Mouse (Mus musculus): ENCODE measurements around the gene Ifi27l2a. TPM values are rescaled to one million over a fixed set of nuclear protein-coding genes. Genes with fewer than 3 reads are reported as not detected.
A peak's percentile ranks its signal among the peaks of the same experiment; 100 is the strongest.

The Ifi27l2a gene
- polyA plus RNA-seq, 1 experiment from 2014 or later = 1.5 TPM

GRCm38 (mm10) chr12:103434861-103435260, 8.6 kb downstream of the Ifi27l2a start:
- H3K4me3 ChIP-seq (ENCODE audit: low read depth, low read length) = no peak overlapping the region

GRCm38 (mm10) chr12:103433986-103434731, 9.3 kb downstream of the Ifi27l2a start, which contains the start of gene Ifi27:
TSS of gene Ifi27 (plus strand) at chr12:103434211.
- Histone ChIP-seq H3K4me3 (ENCODE audit: low read depth, low read length) (no peak within 1 kb of the TSS), H3K4me2 (0 out of 2 replicates have a peak within 1 kb of the TSS, but pooled peaks have one; percentile 4), H3K9me3 (ENCODE audit: control insufficient read depth, low read length) (no peaks in the 10 kb centered on the region), H3K36me3 (ENCODE audit: control insufficient read depth, insufficient read depth, low read length) (no peaks in the 10 kb centered on the region), H3K27ac (ENCODE audit: low read depth, low read length) (no peak within 1 kb of the TSS), H3K27me3 (replicated peaks; ENCODE audit: control insufficient read depth, insufficient read depth, low read length) (no peaks in the 10 kb centered on the region), H3K4me1 (replicated peaks; ENCODE audit: control insufficient read depth, insufficient read depth, low read length) (no peaks in the 10 kb centered on the region), H3K9ac (ENCODE audit: low read depth, low read length) (no peak within 1 kb of the TSS)
- DNase-seq (ENCODE audit: low spot score) = no peak
- 57% methylated on average over 8 of the region's 8 CpGs for WGBS
- ATAC-seq (replicated peaks; ENCODE audit: low FRiP score) = no peak

More at GRCm38 (mm10) chr12:103434861-103435260, 8.6 kb downstream of the Ifi27l2a start:
- Histone ChIP-seq H3K9ac (ENCODE audit: low read depth, low read length) (no peak overlapping the region), H3K27ac (ENCODE audit: low read depth, low read length) (no peak overlapping the region), H3K4me2 (no peak overlapping the region), H3K9me3 (ENCODE audit: control insufficient read depth, low read length) (no peaks in the 10 kb centered on the region), H3K27me3 (replicated peaks; ENCODE audit: control insufficient read depth, insufficient read depth, low read length) (no peaks in the 10 kb centered on the region), H3K36me3 (ENCODE audit: control insufficient read depth, insufficient read depth, low read length) (no peaks in the 10 kb centered on the region), H3K4me1 (replicated peaks; ENCODE audit: control insufficient read depth, insufficient read depth, low read length) (no peaks in the 10 kb centered on the region)
- no peak for DNase-seq (ENCODE audit: low spot score)
- no peak for ATAC-seq (replicated peaks; ENCODE audit: low FRiP score)

- no peaks in the 10 kb centered on the region for H3K9me3 ChIP-seq (ENCODE audit: control insufficient read depth, low read length)
- H3K4me3 ChIP-seq (ENCODE audit: low read depth, low read length) = no peak overlapping the region
- H3K9ac ChIP-seq (ENCODE audit: low read depth, low read length) = no peak overlapping the region
- WGBS = 90% methylated on average over 2 of the region's 2 CpGs
- H3K36me3 ChIP-seq (ENCODE audit: control insufficient read depth, insufficient read depth, low read length) = no peaks in the 10 kb centered on the region
- no peak overlapping the region for H3K4me2 ChIP-seq
- H3K4me1 ChIP-seq (replicated peaks; ENCODE audit: control insufficient read depth, insufficient read depth, low read length) = no peaks in the 10 kb centered on the region
- H3K27me3 ChIP-seq (replicated peaks; ENCODE audit: control insufficient read depth, insufficient read depth, low read length) = no peaks in the 10 kb centered on the region
- no peak overlapping the region for H3K27ac ChIP-seq (ENCODE audit: low read depth, low read length)
- ATAC-seq (replicated peaks; ENCODE audit: low FRiP score) (no peak), DNase-seq (ENCODE audit: low spot score) (no peak)
Observed at GRCm38 (mm10) chr12:103433430-103433829, 10.1 kb downstream of the Ifi27l2a start.

- peaks cover 21% of the 10 kb centered on the region for H3K4me1 ChIP-seq (replicated peaks; ENCODE audit: control insufficient read depth, insufficient read depth, low read length)
- no peak overlapping the region for H3K4me2 ChIP-seq
- peaks cover 7% of the 10 kb centered on the region for H3K36me3 ChIP-seq (ENCODE audit: control insufficient read depth, insufficient read depth, low read length)
- no peak overlapping the region for H3K27ac ChIP-seq (ENCODE audit: low read depth, low read length)
- H3K27me3 ChIP-seq (replicated peaks; ENCODE audit: control insufficient read depth, insufficient read depth, low read length) = no peaks in the 10 kb centered on the region
- WGBS = 88% methylated on average over 7 of the region's 7 CpGs
- no peak for DNase-seq (ENCODE audit: low spot score)
- H3K9ac ChIP-seq (ENCODE audit: low read depth, low read length) = no peak overlapping the region
- no peak overlapping the region for H3K4me3 ChIP-seq (ENCODE audit: low read depth, low read length)
- ATAC-seq (replicated peaks; ENCODE audit: low FRiP score) = no peak
- H3K9me3 ChIP-seq (ENCODE audit: control insufficient read depth, low read length) = no peaks in the 10 kb centered on the region
Observed at GRCm38 (mm10) chr12:103426710-103427109, 16.8 kb downstream of the Ifi27l2a start.

GRCm38 (mm10) chr12:103425729-103426470, 17.6 kb downstream of the Ifi27l2a start, which contains the start of gene Ddx24:
TSS of gene Ddx24 (minus strand) at chr12:103425830.
- peak; percentile 98 for DNase-seq (ENCODE audit: low spot score)
- Histone ChIP-seq H3K27me3 (replicated peaks; ENCODE audit: control insufficient read depth, insufficient read depth, low read length) (no peaks in the 10 kb centered on the region), H3K9me3 (ENCODE audit: control insufficient read depth, low read length) (no peaks in the 10 kb centered on the region), H3K36me3 (ENCODE audit: control insufficient read depth, insufficient read depth, low read length) (peaks cover 7% of the 10 kb centered on the region), H3K4me3 (ENCODE audit: low read depth, low read length) (peak within 1 kb of the TSS; percentile 85), H3K4me1 (replicated peaks; ENCODE audit: control insufficient read depth, insufficient read depth, low read length) (peaks cover 25% of the 10 kb centered on the region), H3K9ac (ENCODE audit: low read depth, low read length) (peak within 1 kb of the TSS; percentile 85), H3K27ac (ENCODE audit: low read depth, low read length) (peak within 1 kb of the TSS; percentile 20; the same call in 1 of the 2 replicates), H3K4me2 (peak within 1 kb of the TSS; percentile 91)
- ATAC-seq (replicated peaks; ENCODE audit: low FRiP score) = peak; percentile 100
- WGBS = 1% methylated on average over 33 of the region's 33 CpGs

GRCm38 (mm10) chr12:103425016-103425728, 18.3 kb downstream of the Ifi27l2a start:
- peak overlapping the region; percentile 91 for H3K4me2 ChIP-seq
- H3K4me1 ChIP-seq (replicated peaks; ENCODE audit: control insufficient read depth, insufficient read depth, low read length) = peaks cover 25% of the 10 kb centered on the region
- ATAC-seq (replicated peaks; ENCODE audit: low FRiP score) (peak; percentile 37), DNase-seq (ENCODE audit: low spot score) (no peak)
- 6% methylated on average over 33 of the region's 33 CpGs for WGBS
- peak overlapping the region; percentile 85 for H3K4me3 ChIP-seq (ENCODE audit: low read depth, low read length)
- no peaks in the 10 kb centered on the region for H3K27me3 ChIP-seq (replicated peaks; ENCODE audit: control insufficient read depth, insufficient read depth, low read length)
- peak overlapping the region; percentile 20; the same call in 1 of the 2 replicates for H3K27ac ChIP-seq (ENCODE audit: low read depth, low read length)
- peak overlapping the region; percentile 85 for H3K9ac ChIP-seq (ENCODE audit: low read depth, low read length)
- no peaks in the 10 kb centered on the region for H3K9me3 ChIP-seq (ENCODE audit: control insufficient read depth, low read length)
- H3K36me3 ChIP-seq (ENCODE audit: control insufficient read depth, insufficient read depth, low read length) = peaks cover 7% of the 10 kb centered on the region

- Histone ChIP-seq H3K4me2 (no peak overlapping the region), H3K27me3 (replicated peaks; ENCODE audit: control insufficient read depth, insufficient read depth, low read length) (no peaks in the 10 kb centered on the region), H3K4me3 (ENCODE audit: low read depth, low read length) (no peak overlapping the region), H3K36me3 (ENCODE audit: control insufficient read depth, insufficient read depth, low read length) (peaks cover 65% of the 10 kb centered on the region), H3K9ac (ENCODE audit: low read depth, low read length) (no peak overlapping the region), H3K9me3 (ENCODE audit: control insufficient read depth, low read length) (no peaks in the 10 kb centered on the region), H3K27ac (ENCODE audit: low read depth, low read length) (no peak overlapping the region), H3K4me1 (replicated peaks; ENCODE audit: control insufficient read depth, insufficient read depth, low read length) (no peaks in the 10 kb centered on the region)
- DNase-seq (ENCODE audit: low spot score) (no peak), ATAC-seq (replicated peaks; ENCODE audit: low FRiP score) (no peak)
- 91% methylated on average over 10 of the region's 10 CpGs for WGBS
Observed at GRCm38 (mm10) chr12:103408144-103408543, 35.3 kb downstream of the Ifi27l2a start.

GRCm38 (mm10) chr12:103407720-103408119, 35.8 kb downstream of the Ifi27l2a start, which contains the start of gene 9330161L09Rik:
TSS of gene 9330161L09Rik (minus strand) at chr12:103407820.
- Histone ChIP-seq H3K9me3 (ENCODE audit: control insufficient read depth, low read length) (no peaks in the 10 kb centered on the region), H3K4me1 (replicated peaks; ENCODE audit: control insufficient read depth, insufficient read depth, low read length) (no peaks in the 10 kb centered on the region), H3K4me2 (no peak within 1 kb of the TSS), H3K27ac (ENCODE audit: low read depth, low read length) (no peak within 1 kb of the TSS), H3K9ac (ENCODE audit: low read depth, low read length) (no peak within 1 kb of the TSS), H3K4me3 (ENCODE audit: low read depth, low read length) (no peak within 1 kb of the TSS), H3K36me3 (ENCODE audit: control insufficient read depth, insufficient read depth, low read length) (peaks cover 64% of the 10 kb centered on the region), H3K27me3 (replicated peaks; ENCODE audit: control insufficient read depth, insufficient read depth, low read length) (no peaks in the 10 kb centered on the region)
- 89% methylated on average over 4 of the region's 4 CpGs for WGBS
- ATAC-seq (replicated peaks; ENCODE audit: low FRiP score) = no peak
- DNase-seq (ENCODE audit: low spot score) = no peak
